Mouse (Mus musculus) limb, embryonic 12.5 days (tissue): ENCODE data around the gene Kdm2a. TPM values are rescaled to one million over a fixed set of nuclear protein-coding genes. Genes with fewer than 3 reads are reported as not detected.
A peak's percentile ranks its signal among the peaks of the same experiment; 100 is the strongest.

Experiments used
- ATAC-seq: fragments of 200-750 bp; cut with Nextera tagmentation; 2 replicates; pipeline ENCODE4 v1.8.0; 2017; ENCODE audit warnings: low read depth, moderate TSS enrichment; ENCODE audit not compliant: insufficient number of reproducible peaks, insufficient read depth, low FRiP score, low TSS enrichment
- H3K27ac ChIP-seq: fragments of 300-500 bp; sonication (generic); 2 replicates; pipeline ENCODE4 v1.5.1; 2016; ENCODE audit warnings: mild to moderate bottlenecking, moderate library complexity
- H3K27me3 ChIP-seq: fragments of 300-500 bp; sonication (generic); 2 replicates; pipeline ENCODE4 v1.6.1; 2016; ENCODE audit warnings: mild to moderate bottlenecking, moderate library complexity
- H3K36me3 ChIP-seq: fragments of 300-500 bp; sonication (generic); 2 replicates; pipeline ENCODE4 v1.6.1; 2016; ENCODE audit warnings: mild to moderate bottlenecking, moderate library complexity
- H3K4me1 ChIP-seq: fragments of 300-500 bp; sonication (generic); replicated peaks from 2 replicates; pipeline ENCODE4 v1.6.1; 2016
- H3K4me2 ChIP-seq: fragments of 300-500 bp; sonication (generic); 2 replicates; pipeline ENCODE4 v1.6.1; 2016; ENCODE audit warnings: mild to moderate bottlenecking, moderate library complexity
- H3K4me3 ChIP-seq: fragments of 300-500 bp; sonication (generic); replicated peaks from 2 replicates; pipeline ENCODE4 v1.5.1; 2016; ENCODE audit warnings: mild to moderate bottlenecking
- H3K9ac ChIP-seq: fragments of 300-500 bp; sonication (generic); replicated peaks from 2 replicates; pipeline ENCODE4 v1.6.1; 2016; ENCODE audit warnings: mild to moderate bottlenecking, moderate library complexity
- H3K9me3 ChIP-seq: fragments of 300-500 bp; sonication (generic); 2 replicates; pipeline ENCODE4 v1.6.1; 2016; ENCODE audit warnings: mild to moderate bottlenecking, moderate library complexity
- WGBS: fragments of 180-500 bp; shearing (Covaris S2); methylation state at CpG from one replicate; pipeline ENCODE4 v1.1.7; 2016; 5-methylcytosine and 5-hydroxymethylcytosine counted together
- polyA plus RNA-seq: library from polyadenylated mRNA; unstranded; fragments of >200 nt; fragmentation: Nextera tagmentation; extraction: Ambion mirVana; gene quantifications from 2 replicates; pipeline ENCODE4 v1.2.1, GENCODE M21; 2016

Gene Kdm2a
- polyA plus RNA-seq, 1 experiment from 2014 or later, result 56.3 TPM

GRCm38 (mm10) chr19:4304871-4305321, 93.2 kb downstream of the Kdm2a start:
- H3K9ac ChIP-seq, result peak overlapping the region; percentile 37; the same call in 1 of the 2 replicates
- H3K27me3 ChIP-seq, result no peaks in the 10 kb centered on the region
- H3K27ac ChIP-seq, result no peak overlapping the region
- peaks cover 55% of the 10 kb centered on the region for H3K4me1 ChIP-seq
- peak overlapping the region; percentile 92 for H3K4me3 ChIP-seq
- peak overlapping the region; percentile 89 for H3K4me2 ChIP-seq
- no peaks in the 10 kb centered on the region for H3K9me3 ChIP-seq
- H3K36me3 ChIP-seq, result 0 out of 2 replicates have a peak, but pooled peaks cover 5% of the 10 kb centered on the region
- ATAC-seq, result no peak
- WGBS, result 62% methylated on average over 4 of the region's 4 CpGs

DNA sequence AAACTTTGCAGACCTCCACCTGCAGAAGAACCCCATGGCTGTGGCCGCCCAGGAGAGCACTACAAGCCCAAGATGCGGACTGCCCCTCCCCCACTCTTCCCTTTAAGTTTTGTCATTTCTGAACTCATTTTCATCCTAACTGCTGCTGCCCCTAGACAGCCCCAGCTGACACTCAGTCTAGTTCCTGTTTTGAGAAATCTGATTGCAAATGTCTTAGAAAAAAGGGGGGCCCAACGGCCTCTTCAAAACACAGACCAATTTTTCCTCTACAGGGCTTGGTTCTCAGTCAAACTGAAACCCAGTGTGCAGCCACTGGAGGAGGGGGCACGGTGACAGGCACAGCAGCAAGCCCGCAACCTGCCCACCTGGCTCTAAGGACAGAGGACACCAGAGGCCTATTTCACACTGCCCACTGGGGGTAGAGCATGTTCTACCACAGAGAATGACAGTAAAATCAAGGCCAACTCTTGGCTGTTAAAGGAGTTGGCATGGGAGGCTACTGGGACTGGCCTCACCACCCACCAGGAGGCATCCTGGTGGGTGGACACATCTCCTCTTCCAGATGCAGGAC, 93.7 kb downstream of the Kdm2a start:
- Histone ChIP-seq H3K4me1 (peaks cover 60% of the 10 kb centered on the region), H3K4me2 (peak overlapping the region; percentile 89), H3K9me3 (no peaks in the 10 kb centered on the region), H3K27ac (no peak overlapping the region), H3K9ac (peak overlapping the region; percentile 37; the same call in 1 of the 2 replicates), H3K27me3 (no peaks in the 10 kb centered on the region), H3K36me3 (0 out of 2 replicates have a peak, but pooled peaks cover 5% of the 10 kb centered on the region), H3K4me3 (peak overlapping the region; percentile 92)
- 68% methylated on average over 5 of the region's 5 CpGs for WGBS
- no peak for ATAC-seq

DNA sequence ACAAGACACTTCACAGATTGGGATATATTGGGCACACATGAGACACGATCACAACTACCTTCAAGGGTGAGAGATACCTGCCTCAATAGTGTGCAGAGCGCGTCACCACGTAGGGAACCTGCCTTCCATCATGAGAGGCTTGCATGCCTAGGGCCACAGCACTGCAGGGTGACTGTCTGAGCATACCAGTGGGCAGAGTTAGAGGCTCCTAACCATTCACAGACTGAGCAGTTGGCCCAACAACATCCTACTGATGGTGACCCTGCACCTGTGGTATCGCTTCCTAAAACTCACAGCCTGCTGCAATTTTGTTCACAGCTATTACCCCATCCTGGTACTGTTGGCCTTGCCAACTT, 94.5 kb downstream of the Kdm2a start:
- no peaks in the 10 kb centered on the region for H3K9me3 ChIP-seq
- no peaks in the 10 kb centered on the region for H3K27me3 ChIP-seq
- peaks cover 63% of the 10 kb centered on the region for H3K4me1 ChIP-seq
- WGBS, result 91% methylated on average over 5 of the region's 5 CpGs
- H3K4me2 ChIP-seq, result peak overlapping the region; percentile 89; the same call in 1 of the 2 replicates
- 0 out of 2 replicates have a peak, but pooled peaks cover 5% of the 10 kb centered on the region for H3K36me3 ChIP-seq
- no peak overlapping the region for H3K9ac ChIP-seq
- H3K27ac ChIP-seq, result no peak overlapping the region
- no peak for ATAC-seq
- H3K4me3 ChIP-seq, result no peak overlapping the region

GRCm38 (mm10) chr19:4302936-4303639, 95.0 kb downstream of the Kdm2a start:
- Histone ChIP-seq H3K4me2 (peak overlapping the region; percentile 89), H3K4me3 (peak overlapping the region; percentile 15; the same call in 1 of the 2 replicates), H3K4me1 (peaks cover 63% of the 10 kb centered on the region), H3K27me3 (no peaks in the 10 kb centered on the region), H3K36me3 (peaks cover 8% of the 10 kb centered on the region; the same call in 1 of the 2 replicates), H3K9ac (no peak overlapping the region; the same call in 1 of the 2 replicates), H3K9me3 (no peaks in the 10 kb centered on the region), H3K27ac (peak overlapping the region; percentile 85)
- no peak for ATAC-seq
- 63% methylated on average over 7 of the region's 7 CpGs for WGBS

- ATAC-seq, result no peak; the same call in 1 of the 2 replicates
- peak overlapping the region; percentile 46 for H3K9ac ChIP-seq
- 21% methylated on average over 21 of the region's 21 CpGs for WGBS
- H3K27me3 ChIP-seq, result no peaks in the 10 kb centered on the region
- peak overlapping the region; percentile 85 for H3K27ac ChIP-seq
- H3K4me3 ChIP-seq, result peak overlapping the region; percentile 15; the same call in 1 of the 2 replicates
- peaks cover 15% of the 10 kb centered on the region; the same call in 1 of the 2 replicates for H3K36me3 ChIP-seq
- peaks cover 63% of the 10 kb centered on the region for H3K4me1 ChIP-seq
- H3K9me3 ChIP-seq, result no peaks in the 10 kb centered on the region
- peak overlapping the region; percentile 89 for H3K4me2 ChIP-seq
These were observed 96.1 kb downstream of the Kdm2a start for GRCm38 (mm10) chr19:4301735-4302651.

GRCm38 (mm10) chr19:4300852-4301734, 97.0 kb downstream of the Kdm2a start:
- peak overlapping the region; percentile 89 for H3K4me2 ChIP-seq
- WGBS, result 69% methylated on average over 11 of the region's 11 CpGs
- no peak overlapping the region; the same call in 1 of the 2 replicates for H3K9ac ChIP-seq
- H3K4me3 ChIP-seq, result 0 out of 2 replicates have a peak overlapping the region, but pooled peaks have one; percentile 15
- peak overlapping the region; percentile 85 for H3K27ac ChIP-seq
- no peaks in the 10 kb centered on the region for H3K9me3 ChIP-seq
- no peaks in the 10 kb centered on the region for H3K27me3 ChIP-seq
- H3K4me1 ChIP-seq, result peaks cover 63% of the 10 kb centered on the region
- H3K36me3 ChIP-seq, result peaks cover 19% of the 10 kb centered on the region; the same call in 1 of the 2 replicates
- no peak for ATAC-seq

DNA sequence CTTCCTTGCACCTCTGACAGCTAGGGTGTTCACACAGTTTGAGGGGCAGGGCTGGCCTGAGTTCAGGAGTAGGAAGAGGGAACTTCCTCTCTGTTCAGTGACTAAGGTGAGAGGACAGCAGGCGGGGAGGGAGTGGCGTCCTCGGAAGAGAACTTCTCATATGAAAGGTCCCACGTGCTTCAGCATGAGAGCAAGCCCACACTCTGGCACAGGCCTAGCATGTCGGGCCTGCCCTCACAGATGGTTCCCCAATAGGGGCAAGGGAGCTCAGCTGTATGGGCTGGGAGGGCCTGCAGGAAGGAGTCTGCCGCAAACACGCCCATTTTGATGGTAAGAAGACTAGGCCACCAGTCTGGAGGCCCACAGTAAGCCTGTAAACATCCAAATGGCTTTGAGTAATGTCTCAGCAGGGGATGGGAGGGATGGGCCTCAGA, 97.8 kb downstream of the Kdm2a start:
- H3K27me3 ChIP-seq, result no peaks in the 10 kb centered on the region
- no peak overlapping the region for H3K9ac ChIP-seq
- H3K4me2 ChIP-seq, result no peak overlapping the region
- 43% methylated on average over 7 of the region's 7 CpGs for WGBS
- no peak overlapping the region for H3K4me3 ChIP-seq
- no peak for ATAC-seq
- H3K36me3 ChIP-seq, result peaks cover 19% of the 10 kb centered on the region
- H3K4me1 ChIP-seq, result peaks cover 62% of the 10 kb centered on the region
- 0 out of 2 replicates have a peak overlapping the region, but pooled peaks have one; percentile 9 for H3K27ac ChIP-seq
- no peaks in the 10 kb centered on the region for H3K9me3 ChIP-seq

GRCm38 (mm10) chr19:4299574-4300270, 98.4 kb downstream of the Kdm2a start:
- H3K4me1 ChIP-seq, result peaks cover 57% of the 10 kb centered on the region
- H3K9ac ChIP-seq, result no peak overlapping the region
- 0 out of 2 replicates have a peak overlapping the region, but pooled peaks have one; percentile 23 for H3K27ac ChIP-seq
- no peak overlapping the region for H3K4me3 ChIP-seq
- no peaks in the 10 kb centered on the region for H3K9me3 ChIP-seq
- no peak for ATAC-seq
- WGBS, result 78% methylated on average over 6 of the region's 6 CpGs
- no peaks in the 10 kb centered on the region for H3K27me3 ChIP-seq
- H3K4me2 ChIP-seq, result no peak overlapping the region
- H3K36me3 ChIP-seq, result peaks cover 25% of the 10 kb centered on the region

- Histone ChIP-seq H3K4me1 (peaks cover 56% of the 10 kb centered on the region), H3K9me3 (no peaks in the 10 kb centered on the region), H3K27me3 (no peaks in the 10 kb centered on the region), H3K27ac (0 out of 2 replicates have a peak overlapping the region, but pooled peaks have one; percentile 23), H3K4me3 (no peak overlapping the region), H3K9ac (no peak overlapping the region), H3K4me2 (no peak overlapping the region), H3K36me3 (peaks cover 30% of the 10 kb centered on the region)
- 93% methylated on average over 7 of the region's 7 CpGs for WGBS
- no peak for ATAC-seq
These were observed 99.0 kb downstream of the Kdm2a start for GRCm38 (mm10) chr19:4299126-4299525.
